Mouse (Mus musculus): ENCODE measurements around the gene Ahsg.
A peak's percentile ranks its signal among the peaks of the same experiment; 100 is the strongest.

The Ahsg gene

DNA sequence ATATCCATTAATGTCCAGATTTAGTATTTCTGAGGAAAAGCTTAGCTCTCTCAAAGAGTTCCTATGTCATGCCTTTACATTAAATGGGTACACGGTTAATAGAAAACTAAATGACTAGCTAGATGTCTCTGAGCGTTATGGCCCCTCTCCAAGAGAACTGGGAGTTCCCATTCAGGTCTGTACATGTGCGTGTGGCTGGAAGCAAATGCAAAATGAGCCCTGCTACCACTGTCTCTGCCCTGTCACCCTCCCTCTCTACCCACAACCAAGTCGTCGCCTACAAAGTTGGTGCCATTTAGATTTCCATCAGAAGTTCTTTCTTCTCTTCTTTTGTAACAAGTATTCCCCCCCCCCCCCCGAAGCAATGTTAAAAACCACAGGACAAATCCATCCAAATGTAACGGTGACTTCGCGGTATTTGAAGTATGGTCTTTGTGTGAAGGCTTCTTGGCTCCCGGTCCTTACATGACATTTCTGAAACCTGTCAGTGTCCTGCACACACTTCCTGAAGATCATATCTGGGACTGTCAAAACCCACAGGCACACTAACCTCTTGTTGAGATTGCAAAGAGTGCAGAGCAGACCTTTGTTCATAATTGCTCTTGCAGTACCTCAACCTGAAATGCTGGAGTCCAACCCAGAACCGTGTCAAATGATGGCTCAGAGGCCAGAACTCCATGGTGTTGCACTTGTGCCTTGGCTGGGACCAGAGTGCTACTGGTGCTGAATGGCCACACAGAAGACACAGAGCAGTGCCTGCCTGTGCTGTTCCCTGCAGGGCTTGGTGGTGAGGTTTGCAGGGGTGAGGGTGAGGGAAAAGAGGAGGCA lies at the start of gene Ahsg:
Gene Ahsg (plus strand): TSS at position 595 of the 828 bp plus-strand sequence.
- ATAC-seq (ENCODE audit: low TSS enrichment), result no peak

DNA sequence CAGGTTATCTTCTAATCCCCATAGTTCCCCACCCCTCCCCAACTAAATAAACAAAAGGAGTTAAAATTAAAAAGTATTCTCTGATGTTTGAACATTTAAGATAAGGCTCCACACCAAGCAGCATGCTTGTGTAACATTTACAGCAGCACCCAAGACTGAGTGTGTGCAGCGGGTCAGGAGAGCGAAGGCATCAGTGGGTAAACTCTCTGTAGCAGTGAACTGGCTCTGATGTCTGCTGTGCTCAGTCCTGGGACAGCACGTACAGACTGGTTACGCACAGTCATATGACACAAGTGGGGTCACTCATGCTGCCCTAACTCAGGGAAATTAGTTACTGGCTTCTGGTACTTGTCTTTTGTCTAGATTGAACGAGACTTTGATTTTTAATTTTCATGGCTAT lies 48.2 kb upstream of the Ahsg start:
- ATAC-seq (ENCODE audit: low TSS enrichment), result no peak

DNA sequence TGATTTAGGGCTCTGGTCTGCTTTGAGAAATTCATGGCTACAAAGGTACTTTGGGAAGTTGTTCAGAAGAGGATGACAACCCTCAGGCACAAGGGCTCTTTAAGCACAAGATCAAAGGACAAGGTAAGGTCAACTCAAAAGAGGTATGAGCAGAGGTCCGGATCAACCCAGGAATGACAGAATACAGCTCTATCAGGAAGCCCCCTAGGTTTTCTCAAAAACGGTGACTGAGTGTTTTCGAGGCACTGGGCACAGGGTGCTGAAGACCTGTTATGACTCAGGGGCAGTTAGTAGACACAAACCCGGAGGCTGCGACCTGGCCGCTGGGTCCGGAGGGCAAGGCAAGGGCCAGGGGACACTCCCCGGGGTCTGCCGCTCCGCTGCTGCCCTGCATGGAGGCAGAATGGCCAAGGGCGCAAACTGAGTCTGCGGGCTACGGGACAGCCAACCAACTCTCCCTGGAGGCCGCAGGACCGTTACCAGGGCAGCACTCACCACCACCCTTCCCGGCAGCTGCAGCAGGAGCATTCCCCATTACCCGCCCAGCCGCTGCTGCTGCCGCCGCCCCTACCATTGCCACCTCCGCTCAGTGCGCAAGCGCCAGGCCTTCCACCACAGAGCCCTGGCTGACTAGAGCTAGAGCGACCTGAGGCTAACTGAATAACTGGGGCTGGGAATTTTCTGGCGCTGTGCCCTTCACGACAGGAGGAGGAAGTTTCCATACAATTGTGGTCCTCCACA lies 46.8 kb upstream of the Ahsg start:
- ATAC-seq (ENCODE audit: low TSS enrichment), result peak; percentile 97

DNA sequence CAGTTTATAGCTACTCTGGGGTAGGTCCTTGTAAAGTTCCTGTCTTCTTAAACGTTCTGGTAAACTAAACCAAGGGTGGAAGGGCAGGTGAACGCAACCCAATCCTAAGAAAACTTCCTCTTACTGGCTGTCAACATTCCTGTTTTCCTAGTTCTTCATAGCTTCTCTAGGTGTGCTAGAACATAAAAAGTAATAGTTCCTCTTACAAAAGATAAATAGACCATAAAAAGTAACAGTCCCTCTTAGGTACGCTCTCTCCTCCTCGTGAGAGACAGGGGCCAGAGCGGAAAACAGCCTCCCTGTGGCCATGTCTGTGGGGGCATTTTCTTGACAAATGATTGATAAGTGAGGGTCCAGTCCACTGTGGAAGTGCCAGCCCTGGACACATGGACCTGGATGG lies 46.2 kb upstream of the Ahsg start:
- no peak for ATAC-seq (ENCODE audit: low TSS enrichment)

DNA sequence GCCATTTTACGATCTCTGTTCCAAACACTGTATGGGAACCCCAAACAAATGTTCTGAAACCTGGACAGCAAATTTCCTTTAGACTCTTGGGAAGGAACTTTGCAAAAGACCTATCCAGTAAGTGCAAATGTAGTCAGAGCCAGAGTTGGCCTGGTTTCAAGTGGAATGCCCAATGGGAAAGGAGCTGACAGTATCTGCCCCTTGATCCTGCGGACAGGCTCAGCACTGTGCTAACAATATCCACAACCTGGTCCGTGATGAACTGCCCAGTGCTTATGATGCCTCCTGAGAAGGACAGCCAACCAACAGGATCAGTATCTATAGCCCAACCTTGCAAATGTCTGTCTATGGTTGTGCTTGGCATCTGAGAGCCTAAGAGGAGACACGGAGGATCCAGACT lies 45.6 kb upstream of the Ahsg start:
- ATAC-seq (ENCODE audit: low TSS enrichment), result no peak

DNA sequence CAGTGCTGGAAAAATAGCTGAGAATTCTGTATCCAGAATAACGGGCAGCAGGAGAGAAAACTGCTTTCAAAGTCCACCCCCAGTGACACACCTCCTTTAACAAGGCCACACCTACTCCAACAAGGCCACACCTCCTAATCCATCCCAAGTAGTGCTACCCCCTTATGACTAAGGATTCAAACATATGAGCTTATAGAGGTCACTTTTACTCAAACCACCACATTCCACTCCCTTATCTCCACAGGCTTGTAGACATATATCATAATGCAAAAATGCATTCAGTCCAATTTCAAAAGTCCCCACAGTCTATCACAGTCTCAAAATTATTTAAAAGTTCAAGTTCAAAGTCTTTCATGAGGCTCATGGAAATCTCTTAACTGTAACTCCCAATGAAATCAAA lies 43.4 kb upstream of the Ahsg start:
- ATAC-seq (ENCODE audit: low TSS enrichment), result no peak

DNA sequence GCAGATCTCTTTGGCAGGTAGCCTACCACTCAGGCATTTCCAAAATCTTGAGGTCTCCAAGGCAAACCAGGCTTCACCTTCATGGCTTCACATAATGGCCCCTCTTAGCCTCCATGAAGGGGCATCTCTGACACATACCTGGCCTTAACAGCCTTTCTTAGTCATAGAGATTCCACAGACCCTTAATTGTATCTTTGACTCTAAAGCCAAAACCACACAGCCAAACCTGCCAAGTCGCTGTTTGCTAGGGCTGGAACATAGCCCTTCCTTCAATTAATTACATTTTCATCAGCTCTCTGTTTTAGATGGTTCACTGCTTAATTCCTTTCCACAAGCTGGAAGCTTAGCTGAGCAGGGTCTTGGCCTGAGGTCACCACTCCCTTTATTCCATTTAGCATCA lies 42.7 kb upstream of the Ahsg start:
- no peak for ATAC-seq (ENCODE audit: low TSS enrichment)

DNA sequence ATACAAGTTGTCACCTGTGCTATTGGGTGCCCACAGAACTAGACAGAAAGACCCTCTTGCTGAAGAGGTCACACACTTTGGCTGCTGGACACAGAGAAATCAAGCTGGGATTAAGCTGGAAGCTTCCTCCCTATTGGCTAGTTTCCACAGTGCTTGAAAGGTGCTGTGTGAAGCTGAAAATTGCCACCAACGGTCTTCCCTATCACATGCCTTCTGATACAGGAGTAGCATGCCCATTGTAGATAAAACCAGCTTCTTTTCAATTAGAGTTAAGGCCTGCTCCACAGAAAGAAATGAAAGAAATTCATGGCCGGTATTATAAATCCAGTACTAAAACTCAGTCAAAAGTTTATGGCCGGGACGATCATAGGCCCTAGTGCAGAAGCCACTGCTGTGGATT lies 38.4 kb upstream of the Ahsg start:
- no peak for ATAC-seq (ENCODE audit: low TSS enrichment)

DNA sequence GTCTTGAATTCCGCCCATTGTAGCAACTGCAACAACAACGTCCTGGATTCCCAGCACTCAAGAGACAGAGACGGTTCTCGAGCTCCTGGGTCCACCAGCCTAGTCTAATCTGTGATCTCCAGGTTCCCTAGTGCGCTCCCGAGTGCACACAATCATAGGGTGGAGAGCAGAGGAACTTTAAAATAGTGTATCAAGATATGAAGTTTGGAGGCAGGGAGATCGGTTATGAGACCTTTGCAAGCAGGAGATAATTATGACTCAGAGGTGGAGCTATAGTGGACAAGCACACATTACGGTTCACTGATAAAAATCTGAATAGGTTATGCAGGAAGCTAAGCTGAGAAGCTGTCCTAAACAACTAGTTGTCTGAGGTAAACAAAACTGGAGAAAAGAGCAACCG lies 34.3 kb upstream of the Ahsg start:
- ATAC-seq (ENCODE audit: low TSS enrichment), result no peak

DNA sequence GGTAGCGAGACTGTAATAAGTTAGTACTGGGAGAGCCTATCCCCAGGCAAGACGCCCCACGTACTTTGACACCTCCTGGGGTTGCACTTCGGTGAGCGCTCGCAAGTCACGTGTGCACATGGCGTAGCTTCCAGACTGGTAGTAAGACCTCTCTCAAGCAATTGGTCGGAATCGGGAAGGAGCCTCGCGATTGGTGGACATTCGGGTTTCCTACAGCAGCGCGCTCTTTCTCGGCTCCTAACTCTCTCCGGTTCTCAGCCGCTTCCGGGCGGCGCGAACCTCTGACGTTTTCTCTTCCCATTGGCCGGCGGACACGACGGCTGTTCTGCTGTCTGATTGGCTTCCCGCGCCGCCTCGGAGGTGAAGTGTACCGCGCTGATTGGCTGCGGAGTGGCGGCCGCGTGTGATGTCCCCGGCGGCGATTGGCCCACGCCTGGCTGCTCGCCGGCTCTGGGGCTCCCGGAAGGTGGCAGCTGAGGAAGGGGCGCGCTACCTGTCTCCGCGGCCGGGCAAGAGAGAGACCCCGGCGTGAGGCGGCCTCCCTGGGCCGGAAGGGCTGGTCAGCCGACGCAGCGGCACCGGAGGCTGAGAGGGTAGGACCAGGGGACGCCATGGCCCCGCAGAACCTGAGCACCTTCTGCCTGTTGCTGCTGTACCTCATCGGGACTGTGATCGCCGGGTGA lies 33.5 kb upstream of the Ahsg start, which contains the start of the genes Tbccd1 and Dnajb11:
Gene Tbccd1 (minus strand): TSS at position 239 of the 683 bp plus-strand sequence.
Gene Dnajb11 (plus strand): TSS at position 415 of the 683 bp plus-strand sequence.
- ATAC-seq (ENCODE audit: low TSS enrichment), result peak; percentile 99

DNA sequence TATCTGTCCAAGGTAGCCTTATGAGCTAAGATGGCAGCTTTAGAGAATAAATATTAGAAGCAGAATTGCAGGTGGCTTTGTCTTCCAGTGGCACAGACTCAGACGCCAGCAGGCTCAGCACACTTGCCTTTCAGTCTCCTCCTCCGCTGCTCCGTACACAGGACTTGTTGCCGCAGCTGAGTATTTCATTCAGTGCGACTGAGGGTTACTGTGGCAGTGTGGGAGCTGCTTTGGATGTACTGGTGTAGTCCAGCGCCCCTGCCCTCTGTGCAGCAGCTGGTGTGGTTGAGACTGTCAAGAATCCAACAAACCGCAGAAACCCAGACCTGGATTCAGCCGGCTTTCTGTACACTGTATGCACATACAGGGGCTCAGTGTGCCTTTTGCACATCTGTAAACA lies 18.7 kb upstream of the Ahsg start:
- no peak for ATAC-seq (ENCODE audit: low TSS enrichment)

DNA sequence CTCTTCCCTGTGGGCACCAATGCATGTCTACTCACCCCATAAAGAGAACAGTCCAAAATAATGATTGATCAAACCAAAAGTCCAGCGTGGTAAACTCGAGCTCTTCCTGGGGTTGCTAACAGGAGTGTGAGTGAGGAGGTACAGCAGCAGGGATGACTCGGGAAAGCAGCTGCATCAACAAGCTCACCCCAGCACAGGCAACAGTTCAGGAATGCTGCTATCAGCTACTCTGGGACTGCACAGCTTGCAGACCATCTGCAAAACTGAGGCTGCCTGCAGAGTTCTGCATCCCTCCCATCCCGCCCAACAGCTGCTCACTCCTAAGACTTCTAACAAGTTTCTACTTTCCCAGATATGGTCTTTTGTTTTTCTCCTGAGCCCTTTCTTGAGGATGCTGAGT lies 17.7 kb upstream of the Ahsg start:
- 0 out of 2 replicates have a peak, but pooled peaks have one; percentile 17 for ATAC-seq (ENCODE audit: low TSS enrichment)

DNA sequence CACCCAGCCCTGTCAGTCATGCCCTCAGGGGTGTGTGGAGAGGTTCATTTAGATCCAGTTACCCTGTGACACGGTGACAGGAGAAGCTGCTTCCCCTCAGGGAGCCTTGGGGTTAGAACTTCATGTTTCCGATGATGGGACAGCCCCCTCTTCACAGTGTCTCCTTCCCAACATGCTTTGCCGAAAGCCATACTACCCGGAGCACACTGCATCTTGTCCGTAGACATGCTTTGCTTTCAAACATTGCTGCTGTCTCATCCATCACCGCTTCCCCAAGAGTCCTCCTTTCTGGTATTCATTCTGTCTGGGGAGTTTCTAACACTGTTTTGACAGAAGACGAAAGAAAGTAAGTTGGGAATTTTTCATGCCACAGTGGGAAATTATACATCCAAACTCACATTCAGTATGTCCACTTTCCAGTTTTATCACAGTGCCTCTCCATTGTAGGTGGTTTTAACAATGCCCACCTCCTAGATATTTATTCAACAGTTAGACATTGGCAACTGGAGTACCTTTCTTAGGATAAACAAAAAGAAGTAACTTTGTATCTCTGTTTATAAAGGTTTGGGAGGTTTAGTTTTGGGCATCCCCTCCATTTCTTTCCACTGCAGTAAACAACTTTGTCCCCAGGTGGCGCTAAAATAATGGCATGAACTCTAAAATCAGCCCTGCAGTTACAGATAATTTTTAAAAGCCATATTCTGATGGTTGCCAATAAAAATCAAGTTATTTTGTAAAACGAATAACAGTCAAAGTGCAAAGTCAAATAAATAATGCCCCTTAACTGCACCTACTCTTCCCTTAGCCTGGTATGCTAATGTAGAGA lies 14.6 kb upstream of the Ahsg start:
- ATAC-seq (ENCODE audit: low TSS enrichment), result no peak

DNA sequence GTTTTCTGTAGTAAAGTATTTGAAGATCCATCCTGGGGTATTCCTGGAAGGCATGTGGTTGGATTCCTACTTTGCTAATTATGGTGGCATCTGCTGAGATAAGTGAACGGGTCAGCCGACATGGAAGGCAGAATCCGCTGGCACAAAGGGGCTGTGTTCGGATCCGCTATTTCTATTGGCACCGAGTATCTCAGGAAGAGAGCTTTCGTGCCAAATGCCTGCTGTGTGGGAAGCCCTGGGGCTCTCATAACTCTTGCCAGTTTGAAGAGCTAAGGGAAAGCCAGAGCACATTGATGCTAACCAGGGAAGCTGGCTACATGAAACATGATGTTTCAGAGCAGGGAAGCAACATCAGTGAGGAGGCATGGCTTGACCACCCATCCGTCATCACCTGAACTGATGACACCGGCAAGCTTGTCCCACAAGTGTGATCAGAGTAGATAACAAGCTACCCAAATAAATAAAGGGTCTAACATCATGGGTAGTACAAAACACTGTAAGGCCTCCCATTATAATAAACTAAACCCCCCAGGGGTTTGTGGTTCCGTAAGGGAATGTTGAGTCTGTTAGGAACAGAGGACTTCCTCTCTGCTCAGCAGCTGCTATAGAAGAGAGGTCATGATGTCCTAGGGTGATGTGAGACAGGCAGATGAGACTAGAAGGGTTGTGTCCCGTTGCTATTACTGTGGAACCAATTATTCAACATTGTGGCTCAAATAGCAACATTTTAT lies 13.3 kb upstream of the Ahsg start:
- ATAC-seq (ENCODE audit: low TSS enrichment), result no peak

DNA sequence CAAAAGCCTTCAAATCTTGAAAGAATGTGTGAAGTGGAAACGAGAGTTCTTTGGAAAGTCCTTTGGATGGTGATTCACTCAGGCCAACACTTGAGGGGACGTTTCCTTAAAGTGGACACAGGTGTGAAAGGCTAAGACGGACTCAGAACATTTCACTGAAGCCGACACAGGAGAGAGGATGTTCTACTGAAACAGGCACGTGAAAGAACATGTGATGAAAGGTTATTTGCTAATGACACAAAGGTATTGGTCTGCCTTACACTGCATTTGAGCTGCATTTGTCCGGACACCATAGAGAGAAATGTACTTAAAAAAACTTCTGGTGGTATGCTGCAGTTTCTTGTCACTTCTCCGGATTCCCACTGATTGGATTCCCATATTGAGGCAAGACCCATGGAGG lies 12.4 kb upstream of the Ahsg start:
- ATAC-seq (ENCODE audit: low TSS enrichment), result no peak

DNA sequence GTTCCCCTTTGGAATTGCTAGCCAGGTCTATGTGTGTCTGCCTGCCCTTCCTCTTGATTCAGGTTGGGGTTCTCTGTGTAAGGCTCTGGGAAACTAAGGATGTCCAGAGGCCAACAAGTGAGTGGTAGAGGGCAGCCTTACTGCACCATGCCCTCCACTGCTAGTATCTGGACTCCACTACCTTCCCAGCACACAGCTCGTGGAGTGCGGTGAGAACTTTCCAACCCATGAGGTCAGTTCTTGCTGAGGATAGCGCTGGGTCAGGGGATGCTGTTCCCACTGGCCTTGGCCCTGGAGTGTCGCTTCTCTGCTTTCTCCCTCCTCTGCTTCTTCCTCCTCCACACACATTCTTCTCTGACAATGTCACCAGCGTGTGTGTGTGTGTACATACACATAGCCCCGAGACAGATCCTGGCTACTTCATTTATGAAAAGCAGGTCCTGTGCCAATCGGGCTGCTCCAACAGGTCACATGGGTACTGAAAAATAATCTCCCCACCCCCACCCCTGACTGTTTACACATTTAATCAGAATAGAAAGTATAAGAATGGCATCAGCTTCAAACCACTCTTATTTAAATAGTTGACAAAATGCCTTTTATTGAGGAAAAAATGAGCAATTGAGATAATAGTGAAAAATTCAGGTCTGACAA lies 11.0 kb upstream of the Ahsg start:
- ATAC-seq (ENCODE audit: low TSS enrichment), result no peak

DNA sequence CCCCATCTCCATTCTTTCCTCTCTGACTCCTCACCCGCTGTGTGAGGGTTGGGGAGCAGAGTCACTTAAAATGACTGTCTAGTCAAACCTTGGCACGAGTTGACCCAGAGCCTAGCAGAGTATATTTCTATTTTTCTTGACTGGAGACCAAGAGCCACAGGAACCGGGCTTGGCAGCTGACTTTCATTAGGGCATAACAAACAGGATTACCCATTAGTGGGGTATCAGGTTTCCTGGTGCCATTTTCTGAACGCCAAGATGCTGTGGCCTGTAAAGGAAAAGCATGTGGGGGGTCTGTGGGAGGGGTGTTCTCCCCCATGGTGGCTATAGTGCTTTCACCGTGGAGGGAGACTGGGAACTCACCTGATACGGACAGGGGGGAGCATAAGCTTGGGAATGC lies 10.2 kb upstream of the Ahsg start:
- ATAC-seq (ENCODE audit: low TSS enrichment), result no peak

DNA sequence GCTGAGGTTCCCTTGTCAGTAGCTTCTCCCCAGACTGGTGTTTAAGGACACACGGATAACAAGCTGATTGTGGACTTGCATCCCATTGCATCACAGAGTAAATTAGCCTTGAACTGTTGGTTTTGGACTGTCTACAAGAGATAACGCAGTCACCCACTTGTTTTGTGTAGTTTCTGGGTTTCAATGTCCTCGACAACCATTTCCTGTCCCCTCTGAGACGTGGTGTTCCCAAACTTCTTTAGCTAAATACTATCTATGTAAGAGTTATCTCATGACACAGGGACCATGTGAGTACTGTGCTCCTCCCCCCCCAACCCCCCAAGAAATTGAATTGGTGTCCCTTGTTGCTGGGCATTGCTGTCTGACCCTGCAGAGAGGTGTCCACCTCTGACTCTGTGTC lies 9.6 kb upstream of the Ahsg start:
- no peak for ATAC-seq (ENCODE audit: low TSS enrichment)

DNA sequence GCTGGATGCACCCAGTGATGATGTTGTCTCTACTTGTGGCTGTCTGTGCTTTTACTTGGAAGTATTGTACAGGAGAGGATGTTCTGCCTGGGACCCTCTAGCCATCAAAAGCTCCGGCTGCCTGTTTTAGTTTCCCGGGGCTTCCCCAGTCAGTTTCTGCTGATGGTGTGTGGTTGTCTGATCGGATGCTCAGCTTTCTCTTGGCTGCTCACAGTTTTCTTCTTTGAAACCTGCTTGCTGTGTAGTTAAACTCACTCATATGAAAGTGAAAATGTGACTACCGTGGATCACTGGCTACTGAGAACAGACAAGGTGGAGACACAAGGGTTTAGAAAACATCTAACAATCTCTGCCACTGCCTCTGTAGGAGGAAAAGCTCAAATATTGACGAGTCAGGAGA lies 7.6 kb upstream of the Ahsg start:
- no peak for ATAC-seq (ENCODE audit: low TSS enrichment)

DNA sequence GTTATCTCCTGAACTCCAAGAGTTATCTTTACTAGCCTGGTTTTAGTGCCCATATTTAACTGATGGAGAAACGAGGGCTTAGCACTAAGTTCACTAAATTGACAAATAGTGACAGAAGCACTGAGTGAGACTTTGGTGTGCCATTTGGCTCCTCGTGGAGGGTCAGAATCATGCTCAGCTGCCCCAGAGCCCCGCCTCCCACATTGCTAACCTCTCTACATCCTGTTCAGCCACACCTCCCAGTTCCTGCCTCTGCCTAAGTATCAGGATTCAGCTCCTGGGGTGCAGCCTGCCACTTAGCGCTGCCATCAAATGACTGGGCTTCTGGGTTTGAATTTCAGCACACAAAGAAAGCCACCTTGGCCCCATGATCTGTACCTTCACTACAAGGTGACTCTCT lies 5.7 kb upstream of the Ahsg start:
- ATAC-seq (ENCODE audit: low TSS enrichment), result no peak

DNA sequence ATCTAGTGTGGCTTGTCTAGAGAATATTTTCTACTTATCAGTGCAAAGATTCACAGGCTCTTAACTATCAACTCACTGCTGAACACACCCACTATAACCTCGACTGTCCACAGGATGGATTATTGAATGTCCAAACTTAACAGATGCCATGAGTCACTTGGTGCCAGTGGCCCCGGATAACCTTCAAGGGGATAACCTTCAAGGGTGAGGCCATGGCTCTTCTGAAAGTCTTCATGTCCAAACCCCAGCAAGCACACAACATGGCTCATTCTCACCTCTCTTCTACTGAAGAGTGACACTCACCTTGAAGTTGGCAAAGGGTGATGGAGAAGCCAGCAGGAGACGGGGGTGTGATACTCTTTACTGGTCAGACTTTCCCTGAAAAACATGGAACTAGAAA lies 4.4 kb upstream of the Ahsg start:
- no peak for ATAC-seq (ENCODE audit: low TSS enrichment)

All from frontal cortex, adult (tissue).